Mouse (Mus musculus) left cerebral cortex, adult 18-20 months (tissue): ENCODE data around the gene Cwc15. TPM values are rescaled to one million over a fixed set of nuclear protein-coding genes. Genes with fewer than 3 reads are reported as not detected.
A peak's percentile ranks its signal among the peaks of the same experiment; 100 is the strongest.

Source experiments
- DNase-seq, 2 experiments: peaks; one replicate each; pipeline ENCODE4 v3.0.0; 2021 to 2022; ENCODE audit warnings: low spot score in 2 of 2, mixed read lengths in 1 of 2
- total RNA-seq, 2 experiments: library from RNA; stranded (reverse); gene quantifications; 2 replicates each; pipeline ENCODE4 v1.2.3; 2021

Gene Cwc15
- total RNA-seq, 2 experiments from 2014 or later: 81.9 to 84.9 TPM

- DNase-seq: no peak
Observed at GRCm38 (mm10) chr9:14547584-14548365, 47.4 kb downstream of the Cwc15 start.

GRCm38 (mm10) chr9:14548366-14548761, 47.9 kb downstream of the Cwc15 start:
- DNase-seq: no peak

GRCm38 (mm10) chr9:14558332-14558731, 57.9 kb downstream of the Cwc15 start:
- no peak for DNase-seq

GRCm38 (mm10) chr9:14559430-14559829, 59.0 kb downstream of the Cwc15 start:
- peak; percentile 37 to 52 for DNase-seq

- no peak for DNase-seq
Observed at GRCm38 (mm10) chr9:14559996-14560395, 59.6 kb downstream of the Cwc15 start.

Other genes with a start within 250 kb of the Cwc15 start
- gene Sesn3, start 225.6 kb upstream of the Cwc15 start, total RNA-seq: 100 to 1,000 TPM; 109 to 141 TPM
- 10 to 100 TPM; 74.3 TPM for gene Endod1, start 119.1 kb upstream of the Cwc15 start, total RNA-seq
- gene Kdm4d, start 135 bp upstream of the Cwc15 start, total RNA-seq: 1 to 10 TPM; 1.5 to 1.9 TPM
- 10 to 100 TPM; 18.3 to 19.8 TPM for gene Amotl1, start 144.4 kb downstream of the Cwc15 start, total RNA-seq
- gene Piwil4, start 240.1 kb downstream of the Cwc15 start, total RNA-seq: not detected